28 mouse cellular contexts compared by ENCODE assay signal in the genomic region with DNA sequence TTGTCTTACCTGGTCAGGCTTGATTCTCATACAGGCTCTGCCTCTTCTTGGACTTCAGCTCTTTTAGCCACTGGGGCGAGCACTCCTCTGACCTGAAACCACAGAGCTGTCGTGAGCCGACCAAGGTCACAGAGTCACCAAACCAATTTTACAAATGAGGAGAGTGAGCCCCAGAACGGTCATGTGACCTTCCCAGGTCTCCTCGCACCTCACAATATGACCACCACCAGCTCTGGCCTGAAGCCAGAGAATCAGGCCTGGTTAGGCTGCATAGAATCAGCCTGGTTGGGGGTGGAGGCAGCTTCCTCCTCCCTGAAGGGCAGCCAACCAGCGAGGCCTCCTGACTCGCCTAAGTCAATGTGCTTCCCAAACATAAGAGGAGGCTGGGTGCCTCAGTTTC. TPM values are rescaled to one million over a fixed set of nuclear protein-coding genes. Genes with fewer than 3 reads are reported as not detected.
A peak's percentile ranks its signal among the peaks of the same experiment; 100 is the strongest.
DNase-seq lines count a peak whose midpoint lies in the region; ATAC-seq and TF ChIP-seq lines count a peak whose summit lies in the region.
"Had no signal": no experiment of that assay in that cellular context is flagged by ENCODE, and none has a peak within 500 bp of the region (broad histone marks: within the 10 kb centered on the region; RNA-seq: fewer than 3 reads in every experiment).

No protein-coding gene starts in this region.

- no peak for TF ChIP-seq CTCF in forebrain, postnatal 0 days (IDR thresholded peaks at IDR 0.05; ENCODE audit: low read depth)

- no peaks in the 10 kb centered on the region for H3K4me1 ChIP-seq in forebrain, postnatal 0 days (ENCODE audit: insufficient read depth)
- H3K4me1 ChIP-seq in forebrain, embryonic 12.5 days: no peaks in the 10 kb centered on the region
- peaks cover 5% of the 10 kb centered on the region; the same call in 1 of the 2 replicates for H3K4me1 ChIP-seq in kidney, embryonic 14.5 days (ENCODE audit: control insufficient read depth, insufficient read depth, low read length)
- H3K4me1 ChIP-seq: forebrain, embryonic 10.5 days; forebrain, embryonic 15.5 days had no signal

- no peak for DNase-seq in forebrain, postnatal 0 days
- DNase-seq in kidney, adult 18-20 months: peak; percentile 57
- DNase-seq in kidney, postnatal 10 days: peak; percentile 45
- no peak for DNase-seq in ovary, postnatal 36 days (ENCODE audit: low spot score)
- DNase-seq: adrenal gland, postnatal 14 days; cerebellum, adult 18-20 months; cerebellum, adult 9-11 months; cerebellum, postnatal 36 days; gastrocnemius, postnatal 14 days; heart, postnatal 14 days had no signal

- H3K27me3 ChIP-seq in forebrain, postnatal 0 days (ENCODE audit: insufficient read depth, low read length): no peaks in the 10 kb centered on the region
- no peaks in the 10 kb centered on the region for H3K27me3 ChIP-seq in forebrain, embryonic 12.5 days
- H3K27me3 ChIP-seq in kidney, embryonic 14.5 days (ENCODE audit: control insufficient read depth, insufficient read depth, low read length): no peaks in the 10 kb centered on the region
- H3K27me3 ChIP-seq: embryonic facial prominence, embryonic 15.5 days; forebrain, embryonic 15.5 days; heart, embryonic 15.5 days; hindbrain, embryonic 13.5 days; Patski had no signal

- WGBS in forebrain, postnatal 0 days: 82% methylated on average over 7 of the region's 7 CpGs
- WGBS in forebrain, embryonic 12.5 days: 83% methylated on average over 7 of the region's 7 CpGs
- 58% methylated on average over 7 of the region's 7 CpGs for WGBS in kidney, embryonic 14.5 days

- 0 out of 2 replicates have a peak overlapping the region, but pooled peaks have one; percentile 6 for H3K9ac ChIP-seq in forebrain, postnatal 0 days
- no peak overlapping the region for H3K9ac ChIP-seq in forebrain, embryonic 12.5 days
- no peak overlapping the region for H3K9ac ChIP-seq in kidney, embryonic 14.5 days (ENCODE audit: low read depth, low read length)
- H3K9ac ChIP-seq: embryonic facial prominence, embryonic 15.5 days; forebrain, embryonic 15.5 days; heart, embryonic 15.5 days; hindbrain, embryonic 13.5 days had no signal

- no peak overlapping the region for H3K27ac ChIP-seq in forebrain, postnatal 0 days (ENCODE audit: low read depth, low read length)
- no peak overlapping the region for H3K27ac ChIP-seq in forebrain, embryonic 12.5 days
- no peak overlapping the region for H3K27ac ChIP-seq in kidney, embryonic 14.5 days (ENCODE audit: low read depth, low read length)
- H3K27ac ChIP-seq: embryonic facial prominence, embryonic 15.5 days; forebrain, embryonic 10.5 days; forebrain, embryonic 15.5 days; heart, embryonic 15.5 days; hindbrain, embryonic 13.5 days; hindbrain, postnatal 0 days had no signal

- H3K4me3 ChIP-seq in forebrain, postnatal 0 days (ENCODE audit: low read depth, low read length): no peak overlapping the region
- H3K4me3 ChIP-seq in forebrain, embryonic 12.5 days (replicated peaks): no peak overlapping the region
- no peak overlapping the region for H3K4me3 ChIP-seq in kidney, embryonic 14.5 days (ENCODE audit: low read length)
- H3K4me3 ChIP-seq: embryonic facial prominence, embryonic 15.5 days; erythroblast, embryonic 14.5 days; forebrain, embryonic 10.5 days; forebrain, embryonic 15.5 days; heart, embryonic 15.5 days; hindbrain, embryonic 13.5 days had no signal

- H3K9me3 ChIP-seq in forebrain, postnatal 0 days (ENCODE audit: low read length): no peaks in the 10 kb centered on the region
- H3K9me3 ChIP-seq in forebrain, embryonic 12.5 days: no peaks in the 10 kb centered on the region
- H3K9me3 ChIP-seq in kidney, embryonic 14.5 days (ENCODE audit: control insufficient read depth, low read length): no peaks in the 10 kb centered on the region
- H3K9me3 ChIP-seq: embryonic facial prominence, embryonic 15.5 days; forebrain, embryonic 10.5 days; forebrain, embryonic 15.5 days; heart, embryonic 15.5 days; hindbrain, embryonic 13.5 days had no signal

- no peak for ATAC-seq in forebrain, postnatal 0 days
- no peak for ATAC-seq in forebrain, embryonic 12.5 days (ENCODE audit: low FRiP score)
- ATAC-seq in kidney, embryonic 14.5 days (ENCODE audit: low FRiP score, low TSS enrichment): no peak
- no peak for ATAC-seq in cerebellum, adult (ENCODE audit: insufficient number of reproducible peaks, low FRiP score, low TSS enrichment)
- ATAC-seq: activated CD4-positive, CD25-positive, alpha-beta regulatory T cell, adult 4 months; forebrain, embryonic 15.5 days; hindbrain, postnatal 0 days; Patski had no signal

- no peak overlapping the region for H3K4me2 ChIP-seq in forebrain, postnatal 0 days (ENCODE audit: low read depth)
- no peak overlapping the region for H3K4me2 ChIP-seq in forebrain, embryonic 12.5 days
- H3K4me2 ChIP-seq in kidney, embryonic 14.5 days (replicated peaks; ENCODE audit: low read depth, low read length): no peak overlapping the region
- H3K4me2 ChIP-seq: embryonic facial prominence, embryonic 15.5 days; forebrain, embryonic 15.5 days; heart, embryonic 15.5 days; hindbrain, embryonic 13.5 days had no signal

- H3K36me3 ChIP-seq in forebrain, postnatal 0 days (ENCODE audit: insufficient read depth): peaks cover 6% of the 10 kb centered on the region; the same call in 1 of the 2 replicates
- H3K36me3 ChIP-seq in forebrain, embryonic 12.5 days (replicated peaks): peaks cover 22% of the 10 kb centered on the region
- H3K36me3 ChIP-seq in kidney, embryonic 14.5 days (ENCODE audit: control insufficient read depth, insufficient read depth, low read length): peaks cover 24% of the 10 kb centered on the region; the same call in 1 of the 2 replicates
- H3K36me3 ChIP-seq: forebrain, embryonic 15.5 days; hindbrain, embryonic 13.5 days had no signal

RNA-seq across cellular contexts. Expression of a gene that starts 11.0 kb away (rescaled TPM):
- 0.81 and 2.0 TPM in 2 replicates for total RNA-seq in forebrain, postnatal 0 days (2014; rRNA removed)
- polyA plus RNA-seq in forebrain, postnatal 0 days (2015; fragmentation: Nextera tagmentation; extraction: Ambion mirVana): 1.6 and 1.7 TPM in 2 replicates
- polyA plus RNA-seq in forebrain, embryonic 12.5 days (2016; fragmentation: Nextera tagmentation; extraction: Ambion mirVana): 0.95 and 1.1 TPM in 2 replicates
- 0.47 and 1.8 TPM in 2 replicates for polyA plus RNA-seq in kidney, embryonic 14.5 days (2014; fragmentation: Nextera tagmentation; extraction: Ambion mirVana)
- total RNA-seq: hematopoietic stem cell, adult 5-6 weeks had no signal
- polyA plus RNA-seq: activated CD4-positive, CD25-positive, alpha-beta regulatory T cell, adult 4 months; C2C12; erythroblast, embryonic 14.5 days had no signal

RNA-seq across cellular contexts. Expression of a gene that starts 22.5 kb away (rescaled TPM):
- not detected in 2 replicates for total RNA-seq in forebrain, postnatal 0 days (2014; rRNA removed)
- polyA plus RNA-seq in forebrain, postnatal 0 days (2015; fragmentation: Nextera tagmentation; extraction: Ambion mirVana): not detected in 2 replicates
- polyA plus RNA-seq in forebrain, embryonic 12.5 days (2016; fragmentation: Nextera tagmentation; extraction: Ambion mirVana): not detected in 2 replicates
- not detected in 2 replicates for polyA plus RNA-seq in kidney, embryonic 14.5 days (2014; fragmentation: Nextera tagmentation; extraction: Ambion mirVana)
- total RNA-seq: adrenal gland, adult 18-20 months; adrenal gland, postnatal 14 days; gastrocnemius, adult 18-20 months; gastrocnemius, postnatal 14 days; heart, postnatal 14 days; hematopoietic stem cell, adult 5-6 weeks; hindbrain, postnatal 0 days had no signal
- polyA plus RNA-seq: activated CD4-positive, CD25-positive, alpha-beta regulatory T cell, adult 4 months; C2C12; embryonic facial prominence, embryonic 15.5 days; erythroblast, embryonic 14.5 days; forebrain, embryonic 10.5 days; forebrain, embryonic 15.5 days; frontal cortex, adult 2 months; gonadal fat pad, adult 2 months; heart, embryonic 15.5 days; hindbrain, embryonic 13.5 days; hindbrain, postnatal 0 days; Patski had no signal

Comparison
In these comparisons a context has a peak if more than half of its experiments do, and no peak if none do; other contexts are left out.
1. DNase-seq: peak in kidney, adult 18-20 months (single experiment) and kidney, postnatal 10 days (single experiment); none in forebrain, postnatal 0 days (single experiment) and ovary, postnatal 36 days (single experiment).